Mouse (Mus musculus): ENCODE measurements around the gene Ccdc47.
"Not testable (repeated sequence)": the region's sequence is repeated elsewhere in the genome, so short reads cannot be mapped to it uniquely, and the experiment has no call there.

The Ccdc47 gene

DNA sequence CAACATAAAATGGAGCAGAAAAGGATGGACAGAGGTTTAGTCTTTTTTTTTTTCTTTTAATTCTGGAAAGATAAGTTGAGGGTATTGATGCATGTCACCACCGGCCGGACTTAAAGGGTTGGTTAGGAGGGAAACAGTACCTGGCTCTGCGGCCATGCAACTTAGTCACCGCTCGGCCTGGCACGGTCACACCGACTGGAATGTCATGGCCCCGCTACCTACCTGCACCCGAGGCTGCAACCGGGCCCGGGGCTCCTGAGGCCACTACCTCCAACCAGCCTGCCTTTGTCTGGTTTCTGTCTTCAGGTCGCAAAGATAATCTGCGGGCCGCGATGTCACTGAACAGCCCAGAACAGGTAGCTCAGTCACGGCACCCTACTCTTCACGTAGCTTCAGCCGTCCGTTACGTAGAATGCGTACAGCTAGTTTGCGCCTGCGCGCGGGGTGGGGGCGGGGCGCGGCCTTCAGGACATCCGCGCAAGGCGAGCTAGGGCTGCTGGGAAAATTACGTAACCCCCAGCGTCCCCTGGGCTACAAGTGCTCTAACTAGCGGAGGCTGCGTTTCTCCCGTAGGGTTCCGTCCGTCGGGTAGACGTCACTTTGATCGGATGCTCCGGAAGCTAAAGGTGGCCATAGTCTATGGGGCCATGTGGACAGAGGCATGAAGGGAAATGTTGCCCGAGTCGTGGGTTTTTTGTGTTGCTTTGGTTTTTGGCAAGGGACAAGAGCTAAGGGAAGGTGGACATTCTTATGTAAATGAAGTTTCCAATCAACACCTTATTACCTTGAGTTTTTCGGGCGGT is at the start of gene Ccdc47:
Gene Ccdc47, minus strand, starts transcription at position 418 of the 803 bp plus-strand sequence.
- CTCF ChIA-PET, result interaction anchor here (0.6 kb wide), 1 partner anchor 905 kb away, joined by 4 read pairs; no protein-coding TSS in a partner anchor

DNA sequence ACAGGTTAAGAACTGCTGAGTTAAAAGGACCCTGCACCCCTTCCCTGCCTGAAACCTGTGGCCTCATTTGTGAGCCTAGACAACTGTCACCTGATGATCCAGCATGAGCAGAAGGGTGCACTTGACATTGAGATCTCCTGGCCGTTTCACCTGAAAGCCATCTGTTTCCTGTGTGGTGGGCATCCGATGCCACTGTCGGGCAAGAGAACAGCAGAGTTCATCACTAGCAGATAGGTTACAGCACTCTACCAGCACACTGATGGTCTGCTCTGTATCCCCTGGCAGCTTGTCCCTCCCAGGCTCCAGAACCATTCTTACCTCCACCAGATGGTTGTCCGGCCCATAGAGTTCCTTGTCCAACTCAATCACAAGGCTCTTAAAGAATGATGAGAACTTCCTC is 49.4 kb upstream of the Ccdc47 start:
- CTCF ChIA-PET, result no interaction called here

DNA sequence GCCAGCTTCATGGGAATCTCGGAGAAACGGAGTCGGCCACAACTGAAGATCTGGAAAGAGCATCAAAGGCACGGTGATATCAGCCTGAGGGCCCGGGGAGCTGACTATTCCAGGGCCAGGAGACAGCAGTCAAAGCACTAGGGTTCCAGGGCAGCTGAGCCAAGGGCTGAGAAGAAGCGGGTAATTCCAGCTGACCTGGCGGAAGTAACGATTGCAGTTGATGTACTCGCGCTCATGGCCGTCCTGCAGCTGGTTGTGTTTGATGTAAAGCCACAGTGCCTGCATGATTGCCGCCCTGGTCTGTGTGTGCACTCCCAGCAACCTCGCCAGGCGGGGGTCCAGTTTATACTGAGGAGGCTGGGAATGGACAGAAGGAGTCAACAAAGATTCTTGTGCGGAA is 48.8 kb upstream of the Ccdc47 start:
- CTCF ChIA-PET, result no interaction called here

DNA sequence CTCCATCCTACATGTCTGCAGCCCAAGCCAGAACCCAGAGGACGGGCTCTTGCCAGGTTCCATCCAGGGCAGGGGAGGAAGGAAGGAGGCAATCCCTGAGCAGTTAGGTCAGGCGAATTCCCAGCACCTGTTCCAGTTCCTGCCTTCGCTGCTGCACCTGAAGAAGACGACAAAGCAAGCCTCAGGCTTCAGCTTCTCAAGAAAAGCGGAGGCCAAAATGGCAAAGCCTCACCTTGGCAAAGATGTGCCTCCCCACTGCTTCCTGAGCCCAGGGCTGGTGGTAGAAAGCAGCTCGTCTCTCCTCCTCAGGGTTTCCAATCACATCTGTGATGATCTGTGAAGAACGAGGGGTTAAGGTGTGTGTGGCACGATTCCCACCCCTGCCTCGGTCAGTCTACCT is 47.8 kb upstream of the Ccdc47 start:
- CTCF ChIA-PET, result interaction anchor here (0.6 kb wide), 1 partner anchor 884 kb away, joined by 6 read pairs; no protein-coding TSS in a partner anchor

DNA sequence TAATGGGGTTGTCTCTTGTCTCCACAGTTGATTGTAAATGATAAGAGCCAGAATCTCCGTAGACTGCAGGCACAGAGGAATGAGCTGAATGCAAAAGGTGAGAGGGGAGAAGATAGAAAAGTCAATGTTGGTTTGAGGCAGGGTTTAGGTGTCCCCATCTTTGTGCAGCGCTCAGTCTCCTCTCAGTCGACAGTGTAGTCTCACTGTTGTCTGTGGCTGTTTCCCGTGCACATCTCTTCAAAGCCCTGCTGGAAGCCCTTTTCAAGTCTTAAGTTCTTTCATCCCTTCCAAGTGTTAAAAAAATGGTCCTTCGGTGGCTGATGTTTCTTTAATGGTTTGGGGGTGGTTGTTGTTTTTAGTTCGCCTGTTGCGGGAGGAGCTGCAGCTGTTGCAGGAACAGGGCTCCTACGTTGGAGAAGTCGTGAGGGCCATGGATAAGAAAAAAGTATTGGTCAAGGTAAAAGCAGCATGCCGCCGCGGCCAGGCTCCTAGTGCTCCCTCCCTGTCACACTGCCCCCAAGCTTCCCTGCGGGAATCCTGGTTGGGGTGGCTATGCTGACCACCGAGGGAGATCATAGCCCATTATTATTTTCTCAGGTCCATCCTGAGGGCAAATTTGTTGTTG is 44.8 kb upstream of the Ccdc47 start:
- CTCF ChIA-PET, result no interaction called here

DNA sequence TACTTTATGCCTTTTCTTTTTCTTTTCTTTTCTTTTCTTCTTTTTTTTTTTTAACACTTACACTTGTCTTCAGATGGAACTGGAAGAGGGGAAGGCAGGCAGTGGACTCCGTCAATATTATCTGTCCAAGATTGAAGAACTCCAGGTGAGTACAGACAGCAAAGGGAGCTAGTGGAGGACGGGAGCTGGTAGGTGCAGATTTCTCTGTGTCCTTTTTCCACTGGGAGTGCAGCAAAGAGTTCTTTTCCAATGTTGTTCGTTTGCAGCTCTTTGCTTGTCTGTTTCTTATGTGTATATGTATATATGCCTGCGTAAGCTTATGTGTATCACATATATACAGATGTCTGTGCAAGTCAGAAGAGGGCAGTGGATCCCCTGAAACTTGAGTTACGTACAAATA is 40.6 kb upstream of the Ccdc47 start:
- CTCF ChIA-PET, result no interaction called here

DNA sequence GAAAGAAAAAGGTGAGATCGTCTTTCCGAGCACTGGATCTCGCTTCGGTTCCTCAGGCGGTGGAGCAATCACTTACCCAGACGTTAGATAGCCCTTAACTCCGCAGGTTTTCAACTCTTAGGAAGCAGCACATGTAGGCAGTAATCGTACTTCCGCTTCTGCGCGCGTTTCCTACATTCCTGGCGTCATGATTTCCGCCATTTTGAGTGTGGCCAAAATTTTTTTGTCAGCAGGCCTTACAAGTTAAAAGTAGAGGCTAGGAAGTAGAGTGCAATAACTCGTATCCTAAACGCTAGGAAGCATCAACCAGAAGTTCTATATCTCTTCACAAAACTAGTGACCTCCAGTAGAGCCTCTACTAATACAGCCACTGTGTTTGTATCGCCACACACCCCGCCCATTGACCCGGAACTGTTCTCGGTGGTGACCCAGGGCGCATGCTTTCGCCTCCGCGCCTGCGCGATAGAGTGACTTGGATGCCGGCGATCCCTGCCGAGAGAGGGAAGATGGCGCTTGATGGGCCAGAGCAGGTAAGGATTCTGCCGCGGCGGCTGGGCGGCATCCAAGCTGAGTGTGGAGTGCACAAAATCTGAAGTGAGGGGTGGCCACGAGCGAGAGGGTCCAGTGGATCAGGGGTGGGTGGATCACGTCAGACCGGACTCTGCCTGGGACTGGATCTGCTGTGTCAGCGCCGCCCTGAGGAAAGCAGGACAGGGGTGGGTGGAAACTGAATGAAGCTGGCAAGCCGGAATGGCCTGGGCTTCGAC is 39.7 kb upstream of the Ccdc47 start, which contains the start of the genes Ftsj3 and Psmc5:
Gene Ftsj3, minus strand, starts transcription at position 395 of the 767 bp plus-strand sequence.
Gene Psmc5, plus strand, starts transcription at position 470 of the 767 bp plus-strand sequence.
- CTCF ChIA-PET, result no interaction called here

DNA sequence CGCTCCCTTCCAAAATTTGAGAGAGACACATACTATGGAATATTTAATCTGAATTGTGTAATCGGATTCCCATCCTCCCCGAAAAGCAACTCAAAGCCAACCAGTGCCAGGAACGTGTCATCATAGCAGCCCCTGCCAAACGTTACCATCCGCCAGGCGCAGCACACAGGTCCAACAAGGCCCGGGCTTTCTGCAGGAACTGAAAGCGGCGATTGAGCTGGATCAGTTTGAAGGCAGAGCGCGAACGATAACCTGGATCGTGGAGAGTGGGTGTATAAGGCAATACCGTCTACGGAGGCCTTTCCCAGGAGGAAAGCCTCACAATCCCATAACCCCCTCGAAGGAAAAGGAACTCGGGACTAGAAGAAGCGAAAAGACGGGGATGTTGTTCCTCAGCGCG is 39.0 kb upstream of the Ccdc47 start:
- CTCF ChIA-PET, result no interaction called here

DNA sequence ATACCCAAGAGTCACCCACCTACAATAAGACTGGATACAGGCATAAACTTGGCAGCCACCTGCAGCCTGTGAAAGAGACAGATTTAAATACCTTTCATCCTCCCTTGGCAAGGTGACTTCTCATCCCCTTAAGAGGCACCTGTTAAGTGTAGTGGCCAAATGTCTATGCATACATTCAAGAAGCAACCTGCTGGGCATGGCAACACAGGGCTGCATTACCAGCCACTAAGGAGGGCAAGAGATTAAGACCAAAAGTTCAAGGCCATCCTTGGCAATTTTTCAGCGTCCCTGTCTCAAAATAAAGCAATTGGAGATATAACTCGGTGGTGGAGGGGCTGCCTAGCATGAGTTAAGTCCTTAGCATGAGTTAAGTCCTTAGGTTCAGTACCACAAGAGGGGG is 38.6 kb upstream of the Ccdc47 start:
- CTCF ChIA-PET, result no interaction called here

DNA sequence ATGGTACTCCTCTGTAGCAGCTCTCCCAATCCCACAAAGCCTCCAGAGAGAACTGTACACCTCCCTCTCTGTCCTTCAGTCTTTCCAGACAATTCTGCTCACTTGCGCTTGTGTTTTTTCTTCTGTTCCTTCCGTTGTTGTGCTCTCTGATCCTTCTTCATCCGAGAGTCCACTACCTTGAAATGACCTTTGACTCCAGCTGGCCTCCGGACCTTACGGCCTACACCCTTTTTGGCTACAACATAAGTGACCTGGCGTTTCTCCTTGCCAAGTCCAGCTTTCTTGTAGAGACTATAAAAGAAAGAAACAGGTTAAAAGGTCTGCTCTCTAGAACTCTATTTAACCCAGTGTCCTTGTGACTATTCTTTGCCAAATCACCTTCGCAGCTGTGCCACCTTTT is 33.2 kb upstream of the Ccdc47 start:
- CTCF ChIA-PET, result no interaction called here

DNA sequence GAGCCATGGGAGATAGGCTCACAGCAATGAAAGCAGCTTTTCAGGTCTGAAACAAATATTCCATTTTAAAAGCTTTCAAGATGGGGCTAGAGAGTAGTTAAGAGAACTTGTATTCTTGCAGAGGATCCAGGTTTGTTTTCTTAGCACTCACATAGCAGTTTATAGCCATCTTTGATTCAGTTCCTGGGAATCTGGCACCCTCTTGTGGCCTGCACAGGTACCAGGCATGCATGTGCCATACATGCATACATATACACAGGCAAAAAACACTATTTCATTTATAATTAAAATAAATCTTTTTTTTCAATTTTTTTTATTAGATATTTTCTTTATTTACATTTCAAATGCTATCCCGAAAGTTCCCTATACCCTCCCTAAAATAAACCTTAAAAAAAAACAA is 30.7 kb upstream of the Ccdc47 start:
- CTCF ChIA-PET, result interaction anchor here (0.7 to 1.2 kb wide), 2 partner anchors 8 to 125 kb away, joined by 3 to 7 read pairs; no protein-coding TSS in a partner anchor

DNA sequence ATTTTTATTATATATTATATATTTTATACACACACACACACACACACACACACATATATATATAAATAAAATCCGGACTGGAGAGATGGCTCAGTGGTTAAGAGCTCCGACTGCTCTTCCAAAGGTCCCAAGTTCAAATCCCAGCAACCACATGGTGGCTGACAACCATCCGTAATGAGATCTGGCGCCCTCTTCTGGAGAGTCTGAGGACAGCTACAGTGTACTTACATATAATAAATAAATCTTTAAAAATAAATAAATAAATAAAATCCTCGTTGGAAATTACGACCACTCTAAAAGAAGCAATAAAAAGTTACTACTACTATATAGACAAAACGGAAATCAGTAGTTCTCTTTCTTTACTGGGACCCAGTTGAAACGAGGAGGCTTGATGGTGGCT is 17.8 kb upstream of the Ccdc47 start:
- CTCF ChIA-PET, result not testable (repeated sequence)

DNA sequence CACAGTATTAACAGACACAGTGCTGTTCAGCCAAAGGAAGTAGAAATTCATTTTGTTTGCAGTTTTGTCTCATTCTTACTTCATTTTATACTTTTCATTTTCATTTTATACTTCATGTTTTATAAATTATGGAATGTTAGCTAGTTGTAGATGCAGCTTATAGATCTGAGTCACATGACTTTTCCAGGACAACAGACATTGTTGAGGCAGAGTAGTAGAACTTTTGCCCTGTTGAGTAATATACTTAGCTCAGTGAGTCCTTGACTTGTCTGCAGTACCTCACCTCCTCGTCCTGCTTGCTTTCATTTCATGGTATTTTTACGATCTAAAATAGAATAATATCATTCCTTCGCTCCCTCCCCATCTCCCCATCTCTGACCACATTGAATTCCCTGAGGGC is 4.5 kb upstream of the Ccdc47 start:
- CTCF ChIA-PET, result no interaction called here

DNA sequence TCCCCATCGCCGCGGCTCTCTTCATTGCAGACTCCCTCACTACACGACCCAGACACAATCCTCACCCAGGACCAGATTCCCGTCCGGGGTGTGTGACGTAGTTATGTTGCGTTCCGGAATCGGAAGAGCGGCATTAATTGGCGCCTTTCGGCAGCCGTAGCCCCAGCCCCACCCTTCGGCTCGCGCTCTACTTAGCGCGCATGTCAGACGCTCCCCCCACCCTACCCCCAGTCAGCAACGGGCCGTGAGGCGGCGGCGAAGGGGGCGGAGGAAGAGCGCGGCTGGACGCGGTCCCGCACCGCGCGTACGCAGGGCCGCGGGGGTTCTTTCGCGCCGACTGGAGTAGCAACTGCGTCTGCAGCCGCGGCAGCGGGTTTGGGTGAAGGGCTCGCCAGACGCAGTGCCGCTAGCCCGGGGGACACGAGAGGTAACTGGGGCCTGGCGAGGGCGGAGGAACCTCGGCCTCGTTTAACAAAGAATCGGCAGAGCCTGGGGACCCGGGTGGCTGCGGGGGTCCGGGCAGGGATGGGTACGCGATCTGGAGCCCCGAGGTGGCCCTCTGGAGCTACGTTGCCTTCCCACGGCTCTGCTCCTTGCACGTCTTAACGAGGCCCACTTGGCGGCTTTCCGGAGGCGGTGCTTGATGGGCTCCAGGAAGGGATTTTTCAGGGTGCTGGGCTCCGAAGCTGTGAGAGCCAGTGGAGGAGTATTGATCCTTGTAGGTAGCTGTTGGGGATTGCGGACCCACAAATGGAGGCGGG is 766 bp upstream of the Ccdc47 start, which contains the start of gene Ddx42:
Gene Ddx42, plus strand, starts transcription at position 197 of the 761 bp plus-strand sequence.
- CTCF ChIA-PET, result interaction anchor here (0.6 kb wide), 1 partner anchor 904 kb away, joined by 4 read pairs; no protein-coding TSS in a partner anchor

DNA sequence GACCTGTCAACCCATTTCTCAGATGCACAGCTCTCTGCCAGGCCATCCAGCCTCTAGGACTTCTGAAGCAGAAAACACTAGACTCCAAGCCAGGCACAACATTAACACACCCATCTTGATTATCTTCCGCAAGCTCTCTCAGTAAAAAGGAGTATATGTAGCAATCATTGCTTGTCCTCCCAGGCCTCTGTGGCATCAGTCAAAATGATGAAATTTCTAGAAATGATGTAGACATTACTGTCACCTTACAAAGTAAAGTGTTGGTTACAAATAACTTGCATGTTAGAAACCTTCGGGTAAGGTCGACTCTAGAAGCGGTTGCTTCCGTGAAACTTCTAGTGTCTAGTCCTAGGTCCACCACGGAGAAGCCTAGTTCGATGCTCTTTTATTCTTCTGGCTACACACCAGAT is 689 bp downstream of the Ccdc47 start:
- CTCF ChIA-PET, result interaction anchor here (0.6 kb wide), 1 partner anchor 798 kb away, joined by 3 read pairs; no protein-coding TSS in a partner anchor

DNA sequence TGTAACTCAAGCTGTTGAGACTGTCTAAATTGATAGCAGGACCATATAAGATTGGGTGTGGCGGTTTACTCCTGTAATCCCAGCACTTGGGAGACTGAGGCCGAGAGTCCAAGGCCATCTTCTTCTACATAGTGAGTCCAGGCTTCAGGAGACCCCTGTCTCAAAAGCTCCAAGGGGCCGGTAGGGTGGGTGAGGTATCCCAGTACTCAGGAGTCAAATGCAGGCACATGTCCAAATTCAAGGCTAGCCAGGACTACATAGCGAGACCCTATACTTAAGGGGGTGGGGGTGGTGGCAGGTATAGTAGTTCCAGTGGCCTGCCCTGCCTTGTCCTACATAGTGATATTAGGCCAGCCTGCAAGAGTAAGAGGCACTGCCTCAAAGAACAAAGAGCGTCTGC is 1.3 kb downstream of the Ccdc47 start:
- CTCF ChIA-PET, result interaction anchor here (0.6 kb wide), 2 partner anchors 266 to 798 kb away, joined by 3 read pairs; no protein-coding TSS in a partner anchor

DNA sequence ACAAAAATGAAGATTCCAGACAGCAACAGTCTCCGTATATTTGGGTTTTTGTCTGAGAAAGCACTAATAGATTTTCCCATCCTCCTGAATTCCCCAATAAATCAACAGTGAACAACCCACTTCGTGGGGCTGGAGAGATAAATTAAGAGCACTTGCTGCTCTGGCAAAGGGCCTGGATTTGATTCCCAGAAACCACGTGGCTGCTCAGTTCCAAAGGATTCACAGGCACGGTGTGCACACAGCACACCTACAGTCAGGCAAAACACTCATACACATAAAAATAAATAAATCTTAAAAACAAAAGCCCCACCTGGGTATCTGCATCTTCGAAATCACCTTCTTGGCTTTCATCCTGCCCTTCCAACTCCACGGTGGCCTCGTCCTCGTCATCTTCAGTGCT is 3.4 kb downstream of the Ccdc47 start:
- CTCF ChIA-PET, result interaction anchor here (0.7 kb wide), 1 partner anchor 37 kb away, joined by 3 read pairs; no protein-coding TSS in a partner anchor

DNA sequence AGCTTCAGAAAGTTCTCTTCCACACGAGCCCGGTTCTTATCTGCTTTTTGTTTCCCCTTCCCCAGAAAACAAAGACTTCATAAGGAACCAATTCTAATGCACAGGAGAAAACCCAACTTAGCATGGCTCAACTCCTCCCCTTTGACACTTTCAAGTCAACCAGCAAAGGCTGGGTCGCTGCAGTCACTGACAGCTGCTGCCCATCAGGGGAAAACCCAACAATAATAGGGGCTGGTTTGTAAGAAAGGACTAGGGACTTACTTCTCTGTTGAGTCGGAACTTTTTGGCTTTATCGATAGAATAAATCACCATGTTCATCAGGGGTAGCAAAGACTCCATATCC is 14.1 kb downstream of the Ccdc47 start, which contains the start of gene Strada:
Gene Strada, minus strand, starts transcription at position 46 of the 343 bp plus-strand sequence.
- CTCF ChIA-PET, result no interaction called here

DNA sequence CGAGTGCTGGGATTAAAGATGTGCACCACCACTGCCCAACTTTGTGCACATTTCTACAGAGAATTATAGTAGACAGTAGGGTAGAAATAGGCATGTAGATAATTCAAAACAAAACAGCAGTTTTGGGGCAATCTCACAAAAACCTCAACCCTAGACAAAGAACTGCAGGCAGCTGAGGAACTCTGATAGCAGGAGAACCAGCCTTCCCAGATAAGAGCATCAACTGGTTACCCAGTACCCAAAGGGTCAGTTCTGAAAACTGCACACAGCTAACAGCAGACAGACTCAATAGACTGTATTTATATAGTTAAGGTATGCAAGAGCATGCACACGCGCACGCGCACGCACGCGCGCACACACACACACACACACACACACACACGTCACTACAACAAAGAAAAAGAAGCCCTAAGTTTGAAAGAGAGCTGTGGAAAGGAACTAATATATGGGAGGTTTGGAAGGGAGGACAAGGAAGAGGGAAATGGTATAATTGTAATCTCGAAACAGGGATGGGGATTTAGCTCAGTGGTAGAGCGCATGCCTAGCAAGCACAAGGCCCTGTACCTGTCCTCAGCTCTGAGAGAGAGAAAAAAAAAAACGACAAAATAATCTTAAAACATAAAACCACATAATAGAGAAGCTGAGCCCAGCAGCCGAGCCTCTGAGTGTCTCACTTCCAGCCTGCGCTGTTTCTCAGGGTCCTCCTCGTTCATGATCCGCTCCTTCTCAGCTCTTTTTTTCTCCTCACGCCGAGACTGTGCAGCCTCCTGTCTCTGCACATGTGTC is 14.6 kb downstream of the Ccdc47 start:
- CTCF ChIA-PET, result no interaction called here

DNA sequence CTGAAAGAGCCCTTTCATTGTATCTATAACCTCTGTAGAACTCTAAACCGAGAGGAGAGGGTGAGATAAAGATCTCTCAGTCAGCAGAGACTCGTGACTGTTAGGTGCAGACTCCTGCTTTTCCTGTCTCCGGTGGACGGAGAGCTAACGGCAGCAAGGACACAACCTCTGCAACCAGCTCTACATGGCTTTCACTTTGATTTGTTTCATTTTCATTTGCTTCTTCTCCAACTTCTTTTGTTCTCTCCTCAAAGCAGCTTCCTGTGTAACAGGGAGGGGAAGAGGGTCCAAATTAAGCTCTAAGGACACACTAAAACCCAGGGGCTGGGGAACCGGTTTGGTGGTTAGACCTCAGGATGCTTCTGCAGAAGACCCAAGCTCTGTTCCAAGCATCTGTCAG is 15.4 kb downstream of the Ccdc47 start:
- CTCF ChIA-PET, result no interaction called here
